Mouse (Mus musculus): ENCODE results near the gene Olfr652.

Olfr652 gene

GRCm38 (mm10) chr7:104560601-104561000, at the start of gene Olfr652:
Gene Olfr652 (plus strand): TSS chr7:104560901.
- DNase-seq (ENCODE audit: low spot score) = no peak

- DNase-seq (ENCODE audit: low spot score) = no peak
These were observed 10.9 kb upstream of the Olfr652 start, which contains the start of gene Olfr651 for GRCm38 (mm10) chr7:104549833-104550232. Gene Olfr651 (plus strand): TSS chr7:104550133.

GRCm38 (mm10) chr7:104552700-104553099, 8.0 kb upstream of the Olfr652 start:
- DNase-seq (ENCODE audit: low spot score) = no peak

DNA sequence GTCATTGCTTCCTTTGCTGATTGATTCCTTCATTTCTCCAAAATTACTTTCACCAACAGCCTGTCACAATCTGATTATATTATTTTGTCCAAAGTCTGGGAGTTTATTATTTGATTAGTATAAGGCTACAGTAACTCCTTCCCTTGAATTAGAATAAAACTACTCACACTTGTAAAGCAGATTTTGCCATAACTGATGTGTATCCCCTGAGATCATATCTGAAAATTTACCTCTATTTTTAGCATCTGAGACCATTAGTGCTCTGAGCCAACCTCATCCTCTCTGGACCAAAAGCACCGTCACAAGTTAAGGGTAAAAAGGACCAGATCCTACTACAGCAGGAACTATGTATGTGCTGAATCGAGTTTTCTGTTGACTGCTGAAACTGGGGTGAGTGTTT, 16.3 kb downstream of the Olfr652 start, which contains the start of gene Olfr653:
Olfr653 (plus strand) TSS at position 301 of the 400 bp plus-strand sequence.
- DNase-seq (ENCODE audit: low spot score) = no peak

DNA sequence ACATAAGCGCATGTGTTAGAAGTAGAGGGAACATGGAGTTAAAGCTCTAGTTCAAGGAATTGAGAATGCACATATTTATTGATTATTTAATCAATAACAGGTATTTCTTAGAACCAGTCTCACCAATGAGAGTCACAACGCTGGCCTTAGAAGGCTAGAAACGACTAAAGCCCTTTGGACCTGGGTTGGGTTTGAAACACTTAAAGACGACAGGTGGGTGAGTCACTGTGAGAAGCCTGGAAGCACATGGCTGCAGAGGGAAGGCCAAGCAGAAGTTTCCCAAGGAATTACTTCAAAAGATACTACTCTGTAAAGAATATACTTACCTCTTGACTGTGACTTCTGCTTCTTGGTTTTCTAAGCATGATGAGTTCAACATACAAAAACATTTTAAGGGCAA, 20.1 kb downstream of the Olfr652 start:
- no peak for DNase-seq (ENCODE audit: low spot score)

GRCm38 (mm10) chr7:104581429-104581828, 20.7 kb downstream of the Olfr652 start:
- DNase-seq (ENCODE audit: low spot score) = no peak

GRCm38 (mm10) chr7:104586725-104587124, 26.0 kb downstream of the Olfr652 start, which contains the start of gene Olfr654:
Gene Olfr654 (plus strand): TSS chr7:104587025.
- DNase-seq (ENCODE audit: low spot score) = no peak

- no peak for DNase-seq (ENCODE audit: low spot score)
These were observed 27.6 kb downstream of the Olfr652 start for GRCm38 (mm10) chr7:104588274-104588673.

- no peak for DNase-seq (ENCODE audit: low spot score)
These were observed 41.0 kb downstream of the Olfr652 start, which contains the start of gene Olfr655 for GRCm38 (mm10) chr7:104601679-104602078. Gene Olfr655 (minus strand): TSS chr7:104601779.

- peak; percentile 57 for DNase-seq (ENCODE audit: low spot score)
These were observed 42.5 kb downstream of the Olfr652 start for GRCm38 (mm10) chr7:104603173-104603572.

DNA sequence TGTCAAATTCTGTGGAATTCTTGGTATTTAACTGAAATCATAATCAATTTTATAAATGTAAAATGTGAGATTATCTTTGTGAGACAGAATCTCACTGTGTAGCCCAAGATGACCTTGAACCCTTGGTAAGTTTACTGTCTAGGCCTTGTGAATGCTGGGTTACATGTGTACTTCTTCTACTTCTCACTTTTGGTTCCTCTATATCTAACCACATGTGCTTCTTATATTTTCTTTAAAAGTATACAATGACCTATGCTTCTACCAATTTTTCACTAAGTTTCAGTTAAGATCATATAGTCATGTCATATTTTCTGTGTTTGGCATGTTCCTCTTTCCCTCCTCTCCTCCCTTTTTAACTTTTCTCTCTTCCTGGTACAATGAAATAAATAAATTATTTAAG, 44.0 kb downstream of the Olfr652 start:
- DNase-seq (ENCODE audit: low spot score) = no peak

- no peak for DNase-seq (ENCODE audit: low spot score)
These were observed 53.0 kb downstream of the Olfr652 start, which contains the start of gene Olfr656 for GRCm38 (mm10) chr7:104613655-104614054. Gene Olfr656 (plus strand): TSS chr7:104613955.
